In genomic region chr2:155817301-155818245, GRCm38 (mm10) we compare ENCODE assay signal across 9 mouse cellular contexts. TPM values are rescaled to one million over a fixed set of nuclear protein-coding genes. Genes with fewer than 3 reads are reported as not detected.
DNase-seq lines count a peak whose midpoint lies in the region; ATAC-seq and TF ChIP-seq lines count a peak whose summit lies in the region.
"Had no signal": no experiment of that assay in that cellular context is flagged by ENCODE, and none has a peak within 500 bp of the region (broad histone marks: within the 10 kb centered on the region; RNA-seq: fewer than 3 reads in every experiment).

No protein-coding gene starts in this region.

- TF ChIP-seq EP300 in heart, adult 2 months (IDR thresholded peaks at IDR 0.05; ENCODE audit: insufficient read depth, low read depth, low read length), result no peak

- WGBS in heart, adult 2 months, result 75% methylated on average over 10 of the region's 10 CpGs
- 85% methylated on average over 10 of the region's 10 CpGs for WGBS in limb, embryonic 12.5 days

- no peak for ATAC-seq in limb, embryonic 12.5 days (ENCODE audit: insufficient number of reproducible peaks, insufficient read depth, low FRiP score, low TSS enrichment, low read depth)

- no peaks in the 10 kb centered on the region for H3K36me3 ChIP-seq in heart, adult 2 months (ENCODE audit: control insufficient read depth, insufficient read depth, low read length)
- peaks cover 35% of the 10 kb centered on the region for H3K36me3 ChIP-seq in limb, embryonic 12.5 days

- intact Hi-C loops in heart, adult 2 months (cut with DNase I), result loop anchor here (5.0 kb wide), 2 partner anchors 90 to 125 kb away; partner anchors contain the start of genes Edem2 and Trpc4ap

- H3K4me1 ChIP-seq in heart, adult 2 months (ENCODE audit: control insufficient read depth, insufficient read depth, low read length), result no peaks in the 10 kb centered on the region
- H3K4me1 ChIP-seq in embryonic fibroblast, embryonic 13.5 days (ENCODE audit: control insufficient read depth, insufficient read depth, low read length), result peaks cover 11% of the 10 kb centered on the region; the same call in 1 of the 2 replicates
- peaks cover 26% of the 10 kb centered on the region for H3K4me1 ChIP-seq in limb, embryonic 12.5 days (replicated peaks)

- H3K79me2 ChIP-seq in heart, adult 2 months (replicated peaks; ENCODE audit: control insufficient read depth, insufficient read depth, low read length), result no peaks in the 10 kb centered on the region

- no peak overlapping the region for H3K4me3 ChIP-seq in heart, adult 2 months
- peak overlapping the region; percentile 58 for H3K4me3 ChIP-seq in embryonic fibroblast, embryonic 13.5 days (ENCODE audit: insufficient read depth, low read length)
- H3K4me3 ChIP-seq in limb, embryonic 12.5 days (replicated peaks), result no peak overlapping the region

- H3K9me3 ChIP-seq in limb, embryonic 12.5 days, result no peaks in the 10 kb centered on the region

- H3K9ac ChIP-seq in heart, adult 2 months (ENCODE audit: low read depth, low read length), result no peak overlapping the region
- peak overlapping the region; percentile 40; the same call in 1 of the 2 replicates for H3K9ac ChIP-seq in limb, embryonic 12.5 days (replicated peaks)

- H3K27ac ChIP-seq in heart, adult 2 months, result peak overlapping the region; percentile 24; the same call in 1 of the 2 replicates
- peak overlapping the region; percentile 79 for H3K27ac ChIP-seq in embryonic fibroblast, embryonic 13.5 days (ENCODE audit: insufficient read depth, low read length)
- H3K27ac ChIP-seq in limb, embryonic 12.5 days, result no peak overlapping the region

- peak; percentile 66 to 69 for DNase-seq in heart, adult 2 months
- no peak for DNase-seq in heart, postnatal 4 days
- peak; percentile 90 for DNase-seq in NIH3T3 (ENCODE audit: low read depth)
- DNase-seq in testis, postnatal 10 days (ENCODE audit: low spot score), result peak; percentile 59
- DNase-seq in spleen, adult 18-20 months, result no peak
- no peak for DNase-seq in layer of hippocampus, postnatal 10 days (ENCODE audit: low spot score in 2 of 2)

- no peak for TF ChIP-seq POLR2A in heart, adult 2 months (IDR thresholded peaks at IDR 0.05; ENCODE audit: insufficient read depth, low read depth, low read length)
- peak; percentile 29 for TF ChIP-seq POLR2A in embryonic fibroblast, embryonic 13.5 days (IDR thresholded peaks at IDR 0.05; ENCODE audit: low read depth, low read length)

- H3K27me3 ChIP-seq in heart, adult 2 months (ENCODE audit: control insufficient read depth, insufficient read depth, low read length), result no peaks in the 10 kb centered on the region
- H3K27me3 ChIP-seq in limb, embryonic 12.5 days, result 0 out of 2 replicates have a peak, but pooled peaks cover 4% of the 10 kb centered on the region

- TF ChIP-seq CTCF in heart, adult 2 months (IDR thresholded peaks at IDR 0.05), result no peak
- no peak for TF ChIP-seq CTCF in embryonic fibroblast, embryonic 13.5 days (IDR thresholded peaks at IDR 0.05; ENCODE audit: borderline replicate concordance, insufficient read depth, low read length)

- peak overlapping the region; percentile 95 for H3K4me2 ChIP-seq in limb, embryonic 12.5 days

RNA-seq across cellular contexts. Expression of gene BC029722, which starts 1.7 kb away (rescaled TPM):
- total RNA-seq in heart, adult 2 months (2021), result 10 to 100 TPM; 25.4 to 28.9 TPM
- polyA plus RNA-seq in heart, adult 2 months (2012; rRNA removed), result 41.0 and 43.7 TPM in 2 replicates
- 10 to 100 TPM; 11.0 to 11.5 TPM for total RNA-seq in heart, postnatal 4 days (2021)
- polyA plus RNA-seq in embryonic fibroblast, embryonic 13.5 days (2011; ENCODE audit: insufficient read length, low read depth, missing spikeins), result 35.2 and 46.7 TPM in 2 replicates
- 13.0 and 13.5 TPM in 2 replicates for polyA plus RNA-seq in limb, embryonic 12.5 days (2016; fragmentation: Nextera tagmentation; extraction: Ambion mirVana)
- total RNA-seq in layer of hippocampus, postnatal 10 days (2021), result 10 to 100 TPM; 37.2 to 38.1 TPM

RNA-seq across cellular contexts. Expression of gene Eif6, which starts 9.2 kb away (rescaled TPM):
- total RNA-seq in heart, adult 2 months (2021), result 10 to 100 TPM; 51.2 to 52.3 TPM
- 40.1 and 51.4 TPM in 2 replicates for polyA plus RNA-seq in heart, adult 2 months (2012; rRNA removed)
- total RNA-seq in heart, postnatal 4 days (2021), result 10 to 100 TPM; 86.4 to 95.7 TPM
- 131 and 133 TPM in 2 replicates for polyA plus RNA-seq in embryonic fibroblast, embryonic 13.5 days (2011; ENCODE audit: insufficient read length, low read depth, missing spikeins)
- polyA plus RNA-seq in limb, embryonic 12.5 days (2016; fragmentation: Nextera tagmentation; extraction: Ambion mirVana), result 180 and 186 TPM in 2 replicates
- 10 to 100 TPM; 73.4 to 83.1 TPM for total RNA-seq in layer of hippocampus, postnatal 10 days (2021)

RNA-seq across cellular contexts. Expression of gene Fam83c, which starts 17.1 kb away (rescaled TPM):
- total RNA-seq in heart, adult 2 months (2021), result not detected
- not detected in 2 replicates for polyA plus RNA-seq in heart, adult 2 months (2012; rRNA removed)
- not detected for total RNA-seq in heart, postnatal 4 days (2021)
- polyA plus RNA-seq in embryonic fibroblast, embryonic 13.5 days (2011; ENCODE audit: insufficient read length, low read depth, missing spikeins), result not detected in 2 replicates
- 0.28 and 0.31 TPM in 2 replicates for polyA plus RNA-seq in limb, embryonic 12.5 days (2016; fragmentation: Nextera tagmentation; extraction: Ambion mirVana)
- not detected for total RNA-seq in layer of hippocampus, postnatal 10 days (2021)
- total RNA-seq: left cerebral cortex, postnatal 10 days had no signal

RNA-seq across cellular contexts. Expression of gene Mmp24, which starts 42.4 kb away (rescaled TPM):
- total RNA-seq in heart, adult 2 months (2021), result not detected
- polyA plus RNA-seq in heart, adult 2 months (2012; rRNA removed), result 0.06 TPM in 1 of 2 replicates, not detected in the other
- total RNA-seq in heart, postnatal 4 days (2021), result under 1 TPM; 0.07 TPM
- polyA plus RNA-seq in embryonic fibroblast, embryonic 13.5 days (2011; ENCODE audit: insufficient read length, low read depth, missing spikeins), result 0.16 TPM in 1 of 2 replicates, not detected in the other
- 0.09 and 0.10 TPM in 2 replicates for polyA plus RNA-seq in limb, embryonic 12.5 days (2016; fragmentation: Nextera tagmentation; extraction: Ambion mirVana)
- total RNA-seq in layer of hippocampus, postnatal 10 days (2021), result 10 to 100 TPM; 64.1 to 67.5 TPM

Comparison
In these comparisons a context has a peak if more than half of its experiments do, and no peak if none do; other contexts are left out.
1. DNase-seq: peak in heart, adult 2 months (2 of 2), NIH3T3 (single experiment) and testis, postnatal 10 days (single experiment); none in heart, postnatal 4 days (single experiment), spleen, adult 18-20 months (0 of 2) and layer of hippocampus, postnatal 10 days (0 of 2).